Mouse (Mus musculus) inflammation-experienced regulatory T-cells, adult 6 months (primary cell): ENCODE measurements around the gene Gpr1. TPM values are rescaled to one million over a fixed set of nuclear protein-coding genes. Genes with fewer than 3 reads are reported as not detected.
"Not testable (repeated sequence)": the region's sequence is repeated elsewhere in the genome, so short reads cannot be mapped to it uniquely, and the experiment has no call there.

Source experiments
- ATAC-seq: one replicate; pipeline ENCODE4 v1.8.0; 2017
- polyA plus RNA-seq, 3 experiments: library from polyadenylated mRNA; unstranded; fragments of 100-300 nt; shearing (Covaris generic); gene quantifications; one replicate each; pipeline ENCODE4 v1.2.1; 2017

Gpr1 gene
- polyA plus RNA-seq, 3 experiments from 2014 or later = not detected

GRCm38 (mm10) chr1:63178308-63178707, 36.0 kb downstream of the Gpr1 start:
- ATAC-seq = no peak

GRCm38 (mm10) chr1:63176604-63177421, 37.5 kb downstream of the Gpr1 start, which contains the start of the genes Eef1b2 and Ndufs1:
Gene Eef1b2 (plus strand): TSS chr1:63176825.
Gene Ndufs1 (minus strand): TSS chr1:63176833.
- peak; percentile 83 for ATAC-seq

- ATAC-seq = peak; percentile 9
Observed at GRCm38 (mm10) chr1:63176259-63176603, 38.1 kb downstream of the Gpr1 start.

- ATAC-seq = no peak
Observed at GRCm38 (mm10) chr1:63175853-63176252, 38.5 kb downstream of the Gpr1 start.

GRCm38 (mm10) chr1:63168638-63169037, 45.7 kb downstream of the Gpr1 start:
- ATAC-seq = no peak

GRCm38 (mm10) chr1:63140231-63140630, 74.1 kb downstream of the Gpr1 start:
- ATAC-seq = no peak

- not testable (repeated sequence) for ATAC-seq
Observed at GRCm38 (mm10) chr1:63138586-63138985, 75.8 kb downstream of the Gpr1 start.

- ATAC-seq = no peak
Observed at GRCm38 (mm10) chr1:63137971-63138370, 76.4 kb downstream of the Gpr1 start.

- no peak for ATAC-seq
Observed at GRCm38 (mm10) chr1:63134530-63134929, 79.8 kb downstream of the Gpr1 start.

Other genes starting within 250 kb of the Gpr1 start
- 10 to 100 TPM; 17.3 to 27.5 (median 19.9) TPM for gene Ino80d, start 99.9 kb downstream of the Gpr1 start, polyA plus RNA-seq
- 1,000 to 10,000 TPM in 2 of 3 experiments, 100 to 1,000 TPM in 1; 826 to 1,123 (median 1,047) TPM for gene Eef1b2, start 37.7 kb downstream of the Gpr1 start, polyA plus RNA-seq
- 100 to 1,000 TPM; 101 to 116 (median 108) TPM for gene Ndufs1, start 37.7 kb downstream of the Gpr1 start, polyA plus RNA-seq
- gene Zdbf2, start 58.7 kb upstream of the Gpr1 start, polyA plus RNA-seq = under 1 TPM in 1 of 3 experiments, not detected in 2; 0.07 TPM
- under 1 TPM in 2 of 3 experiments, not detected in 1; 0.38 to 0.45 TPM for gene Adam23, start 231.3 kb upstream of the Gpr1 start, polyA plus RNA-seq